Mouse (Mus musculus) gastrocnemius, postnatal 14 days (tissue): Measurements from ENCODE around the gene Kcnn1. TPM values are rescaled to one million over a fixed set of nuclear protein-coding genes. Genes with fewer than 3 reads are reported as not detected.
"Not testable (repeated sequence)": the region's sequence is repeated elsewhere in the genome, so short reads cannot be mapped to it uniquely, and the experiment has no call there.

Source experiments
- DNase-seq: peaks from one replicate; pipeline ENCODE4 v3.0.0; 2021; ENCODE audit warnings: mixed read lengths
- intact Hi-C: fragments of 180-260 bp; cut with DNase I; formaldehyde crosslinking; loops from one replicate; pipeline ENCODE4 v1.15.1; 2025; ENCODE audit warnings: low total_unique reads
- long read RNA-seq, 2 experiments: library from polyadenylated mRNA; stranded (forward); transcript quantifications; one replicate each; pipeline ENCODE4 v2.0.0; 2021
- total RNA-seq, 2 experiments: library from RNA; stranded (reverse); gene quantifications; 2 replicates each; pipeline ENCODE4 v1.2.3; 2021

Kcnn1 gene
- total RNA-seq, result 1 to 10 TPM; 5.4 to 6.6 TPM
- long read RNA-seq, experiment 1, partial matches to known transcripts, result 4 of 14 reads
- long read RNA-seq, experiment 1, other reads (novel, unspliced or antisense), result 10 of 14 reads
- long read RNA-seq, experiment 2, partial matches to known transcripts, result 8 of 20 reads
- long read RNA-seq, experiment 2, other reads (novel, unspliced or antisense), result 12 of 20 reads

DNA sequence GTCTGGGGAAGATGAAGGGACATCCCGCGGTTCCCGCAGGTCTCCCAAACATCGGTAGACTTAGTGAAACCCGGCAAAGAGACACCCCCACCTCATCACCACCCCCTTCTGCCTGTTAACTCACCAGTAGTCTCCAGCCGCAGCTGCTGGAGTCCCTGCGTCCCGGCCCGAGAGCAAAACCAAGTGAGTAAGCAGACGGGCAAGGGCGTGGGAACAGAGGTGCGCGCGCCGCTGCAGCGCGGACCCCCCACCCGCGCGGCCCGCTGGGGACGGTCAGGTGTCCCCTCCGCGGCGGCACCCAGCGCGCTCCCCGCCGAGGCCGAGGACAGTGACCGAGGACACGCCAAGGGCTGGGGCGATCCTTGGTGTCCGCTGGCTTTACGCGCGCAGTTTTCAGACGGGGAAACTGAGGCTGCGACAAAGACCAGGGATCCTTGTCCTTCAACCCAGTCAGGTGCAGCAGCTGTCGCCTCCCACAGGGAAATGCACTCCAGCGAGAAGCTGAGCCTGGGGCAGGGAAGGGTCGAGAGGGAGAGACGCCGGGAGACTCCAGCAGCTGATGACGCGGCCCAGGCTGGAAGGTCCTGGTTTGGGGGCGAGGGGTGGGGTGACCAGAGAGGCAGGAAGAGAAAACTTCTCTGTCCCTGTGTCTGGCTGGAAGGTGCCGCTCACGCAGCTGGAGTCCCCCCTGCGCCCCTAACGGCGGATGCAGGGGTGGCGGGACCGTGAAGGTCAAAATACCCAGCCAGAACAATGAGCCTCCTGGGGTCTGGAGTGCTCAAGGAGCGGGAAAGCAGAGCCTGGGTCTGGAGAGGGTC lies at the start of gene Kcnn1:
Gene Kcnn1 (minus strand): TSS at position 435 of the 818 bp plus-strand sequence.
- DNase-seq, result no peak
- intact Hi-C loops, result loop anchor here (2.0 kb wide), 1 partner anchor 14 kb away; no protein-coding TSS in a partner anchor

DNA sequence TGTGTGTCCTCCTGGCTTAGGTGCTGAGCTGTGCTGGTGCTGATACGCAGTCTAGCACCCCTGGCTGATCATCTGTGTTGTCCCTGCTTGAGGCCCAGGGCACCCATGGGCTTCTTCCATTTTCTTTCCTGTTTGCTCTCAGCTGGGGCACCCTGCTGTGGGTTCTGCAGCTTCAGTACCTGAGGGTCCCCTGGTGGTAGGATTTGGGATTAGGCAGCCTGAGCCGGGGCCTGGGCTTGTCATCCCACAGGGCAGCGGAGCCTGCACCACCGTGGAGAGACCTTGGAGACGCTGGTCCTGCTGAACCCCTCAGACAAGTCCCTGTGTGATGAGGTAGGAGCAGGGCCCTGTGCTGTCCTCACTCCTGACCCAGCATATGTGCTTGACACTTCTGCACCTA lies 48.5 kb upstream of the Kcnn1 start:
- DNase-seq, result no peak
- intact Hi-C loops, result no loop called here

GRCm38 (mm10) chr8:70907518-70907917 lies 44.5 kb upstream of the Kcnn1 start:
- intact Hi-C loops, result no loop called here
- DNase-seq, result no peak

GRCm38 (mm10) chr8:70905831-70906736 lies 43.0 kb upstream of the Kcnn1 start, which contains the start of gene Map1s:
Gene Map1s (plus strand): TSS chr8:70905932.
- peak; percentile 74 for DNase-seq
- intact Hi-C loops, result no loop called here

DNA sequence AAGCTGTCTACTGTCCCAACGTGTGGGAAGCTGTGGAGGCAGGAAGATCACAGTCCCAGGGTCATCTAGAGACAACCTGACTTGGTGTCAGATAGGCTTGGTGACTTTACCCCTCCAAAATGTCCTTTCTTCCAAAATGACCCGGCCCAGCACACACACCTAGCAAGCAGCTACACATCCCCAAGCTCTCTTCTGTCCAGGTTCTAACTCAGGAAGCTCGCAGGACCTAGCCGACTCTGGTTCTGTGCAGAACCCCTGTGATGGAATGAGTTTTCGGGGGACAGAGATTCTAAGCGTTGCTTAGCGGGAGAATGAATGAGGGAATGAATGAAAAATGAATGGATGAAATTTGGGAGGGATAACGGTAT lies 42.4 kb upstream of the Kcnn1 start:
- DNase-seq, result no peak
- intact Hi-C loops, result no loop called here

- no peak for DNase-seq
- intact Hi-C loops, result loop anchor here (5.0 kb wide), 1 partner anchor 58 kb away; no protein-coding TSS in a partner anchor
These were observed 41.5 kb upstream of the Kcnn1 start for GRCm38 (mm10) chr8:70904532-70904931.

DNA sequence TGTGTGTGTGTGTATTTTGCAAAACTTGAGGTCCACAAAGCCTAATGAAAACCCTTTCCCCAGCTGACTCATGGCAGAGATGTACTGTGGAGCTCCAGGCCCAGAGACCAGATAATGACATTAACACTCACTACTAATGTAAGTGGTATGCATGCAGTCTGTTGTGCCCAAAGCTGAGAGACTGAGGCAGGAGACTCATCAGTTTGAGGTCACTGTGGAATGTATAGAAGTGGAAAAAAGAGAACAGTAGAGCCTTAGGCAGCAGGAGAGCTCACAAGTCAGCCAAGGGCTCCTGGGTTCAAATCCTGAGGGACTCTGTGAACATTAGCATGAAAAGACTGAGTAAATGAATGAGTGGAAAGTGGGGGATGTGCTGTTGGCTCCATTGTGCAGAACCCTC lies 40.5 kb upstream of the Kcnn1 start:
- DNase-seq, result no peak
- intact Hi-C loops, result loop anchor here (5.0 kb wide), 1 partner anchor 59 kb away; no protein-coding TSS in a partner anchor

DNA sequence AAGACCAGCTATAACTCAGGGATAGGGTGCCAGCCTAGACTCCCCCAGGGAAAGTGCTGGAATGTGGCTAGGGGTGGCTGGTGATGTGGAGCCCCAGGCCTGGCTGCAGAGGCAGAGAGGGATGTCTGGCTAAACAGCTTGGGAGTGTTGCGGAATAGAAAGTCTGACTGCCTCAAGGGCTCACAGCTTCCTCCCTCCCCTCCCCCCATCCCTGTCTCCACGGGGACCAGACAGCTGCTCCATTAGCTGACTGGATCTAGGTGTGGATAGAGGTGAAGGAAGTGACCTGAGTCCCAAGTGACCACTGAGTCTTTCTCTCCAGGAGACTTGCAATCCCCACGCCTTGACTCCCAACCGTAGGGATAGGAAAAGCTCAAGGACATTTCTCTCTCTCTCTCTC lies 40.1 kb upstream of the Kcnn1 start:
- DNase-seq, result no peak
- intact Hi-C loops, result loop anchor here (5.0 kb wide), 1 partner anchor 59 kb away; no protein-coding TSS in a partner anchor

- intact Hi-C loops, result loop anchor here (5.0 kb wide), 1 partner anchor 60 kb away; no protein-coding TSS in a partner anchor
- DNase-seq, result no peak
These were observed 39.2 kb upstream of the Kcnn1 start for GRCm38 (mm10) chr8:70902211-70902610.

DNA sequence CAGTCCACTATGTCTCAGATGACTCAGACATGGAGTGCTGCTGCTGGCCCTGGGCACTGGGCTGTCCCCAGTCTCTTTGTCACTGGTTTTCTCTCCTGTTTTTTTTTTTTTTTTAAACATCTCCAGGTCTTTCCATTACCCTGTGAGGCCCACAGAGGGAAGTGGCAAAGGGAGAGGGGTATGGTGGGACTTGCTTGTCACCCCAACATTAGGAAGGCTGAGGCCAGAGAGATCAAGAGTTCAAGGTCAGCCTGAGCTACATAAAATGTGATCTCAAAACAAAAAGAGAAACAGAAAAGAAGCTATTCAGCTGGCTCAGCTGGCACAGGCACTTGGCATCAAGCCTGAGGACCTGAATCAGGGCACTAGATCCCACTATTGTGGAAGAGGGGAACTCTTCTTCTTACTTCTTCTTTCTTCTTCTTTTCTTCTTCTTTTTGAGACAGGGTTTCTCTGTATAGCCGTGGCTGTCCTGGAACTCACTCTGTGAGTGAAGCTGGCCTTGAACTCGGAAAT lies 37.9 kb upstream of the Kcnn1 start:
- intact Hi-C loops, result loop anchor here (5.0 kb wide), 1 partner anchor 61 kb away; no protein-coding TSS in a partner anchor
- DNase-seq, result no peak

GRCm38 (mm10) chr8:70899226-70899625 lies 36.2 kb upstream of the Kcnn1 start:
- no peak for DNase-seq
- intact Hi-C loops, result no loop called here

GRCm38 (mm10) chr8:70898661-70899198 lies 35.7 kb upstream of the Kcnn1 start:
- no peak for DNase-seq
- intact Hi-C loops, result no loop called here

DNA sequence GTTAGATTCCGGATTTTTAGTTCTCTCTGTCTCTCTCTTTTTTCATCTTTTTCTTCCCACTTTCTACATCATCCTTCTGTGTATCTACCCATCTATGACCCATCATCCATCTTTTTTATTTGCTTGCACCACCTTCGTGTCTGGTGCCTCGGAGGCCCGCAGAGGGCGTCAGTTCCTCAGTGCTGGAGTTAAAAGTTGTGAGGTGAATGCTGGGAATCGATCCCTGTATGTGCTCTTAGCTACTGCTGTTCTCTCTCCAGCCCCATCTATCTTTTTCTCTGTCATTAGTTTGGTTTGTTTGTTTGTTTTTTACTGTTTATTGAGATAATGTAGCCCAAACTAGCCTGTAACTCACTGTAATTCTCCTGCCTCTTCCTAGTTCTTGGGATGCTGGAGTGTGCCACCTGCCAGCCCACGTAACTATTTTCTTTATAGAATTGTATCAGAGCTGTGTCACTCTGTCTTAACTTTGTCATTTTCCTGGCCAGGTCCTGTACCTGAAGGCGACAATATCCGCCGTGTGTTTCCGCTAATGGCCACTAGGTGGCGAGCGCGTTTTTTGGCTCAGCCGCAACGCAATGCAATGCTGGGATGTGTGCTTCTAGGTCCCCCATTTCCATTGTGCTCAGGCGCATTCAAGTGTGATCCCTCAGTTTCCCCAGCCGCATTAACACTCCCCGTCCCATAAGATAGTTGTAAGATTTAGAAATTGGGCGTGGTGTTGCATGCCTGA lies 34.8 kb upstream of the Kcnn1 start:
- peak; percentile 76 for DNase-seq
- intact Hi-C loops, result no loop called here

DNA sequence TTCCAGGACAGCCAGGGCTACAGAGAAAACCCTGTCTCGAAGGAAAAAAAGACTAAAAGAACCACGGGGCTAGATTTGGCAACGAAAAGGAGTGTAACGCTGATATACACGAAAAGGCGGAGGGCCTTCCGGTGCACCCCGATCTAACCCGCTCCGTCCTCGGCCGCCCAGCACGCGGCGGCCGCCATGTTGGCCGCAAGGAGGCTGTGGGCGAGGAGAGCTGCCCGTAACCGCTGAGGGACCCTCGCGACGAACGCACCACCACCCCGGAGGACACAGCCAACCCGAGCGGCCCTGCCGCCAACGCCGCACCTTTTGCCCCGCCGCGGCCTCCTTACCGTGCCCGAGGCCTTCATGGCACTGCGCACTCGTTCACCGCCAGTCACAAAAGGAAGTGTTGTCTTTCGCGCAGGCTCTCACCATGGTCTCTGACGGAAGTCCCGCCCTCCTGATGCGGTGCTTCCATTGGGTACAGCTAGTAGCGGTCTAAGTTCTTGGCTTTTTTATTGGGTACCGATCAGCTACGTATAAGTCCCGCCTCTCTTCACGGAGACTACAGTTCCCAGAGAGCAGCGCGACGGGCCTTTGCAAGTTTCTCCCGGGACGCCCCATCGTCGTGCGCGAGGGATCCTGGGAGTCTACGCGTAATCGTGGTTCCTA lies 34.1 kb upstream of the Kcnn1 start, which contains the start of gene Rpl18a:
Gene Rpl18a (minus strand): TSS at position 392 of the 660 bp plus-strand sequence.
- intact Hi-C loops, result no loop called here

DNA sequence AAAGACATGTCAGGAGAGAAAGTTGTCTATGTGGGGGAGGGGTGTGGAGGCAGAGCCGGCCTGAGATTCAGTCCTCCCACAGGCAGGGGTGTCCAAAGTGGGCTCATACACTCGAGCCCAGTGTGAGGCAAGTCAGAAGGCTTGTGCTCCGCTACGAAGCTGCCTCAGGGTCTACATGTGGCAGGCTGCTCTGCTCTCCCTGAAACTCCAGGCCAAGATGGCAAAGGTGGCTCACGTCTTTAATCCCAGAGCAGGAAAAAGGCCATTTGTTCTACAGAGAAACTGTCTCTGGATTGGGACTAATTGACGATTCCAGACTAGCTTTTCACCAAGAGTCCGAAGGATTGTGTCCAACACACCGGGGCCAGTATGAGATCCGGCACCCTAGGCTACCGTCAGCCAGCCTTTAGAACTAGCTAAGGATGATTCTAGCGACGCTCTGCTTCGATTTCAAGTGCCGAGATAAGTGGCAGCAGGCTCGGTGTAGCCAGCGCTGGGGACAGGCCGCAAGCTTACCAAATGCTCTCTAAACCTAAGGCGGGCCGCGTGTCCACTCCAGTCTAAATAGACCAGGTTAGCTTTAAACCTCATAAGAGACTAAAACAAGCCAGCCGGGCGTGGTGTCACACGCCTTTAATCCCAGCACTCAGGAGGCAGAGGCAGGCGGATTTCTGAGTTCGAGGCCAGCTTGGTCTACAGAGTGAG lies 33.4 kb upstream of the Kcnn1 start:
- intact Hi-C loops, result no loop called here
- no peak for DNase-seq

More for the DNA sequence above, 34.1 kb upstream of the Kcnn1 start, which contains the start of gene Rpl18a:
- DNase-seq, result peak; percentile 93

DNA sequence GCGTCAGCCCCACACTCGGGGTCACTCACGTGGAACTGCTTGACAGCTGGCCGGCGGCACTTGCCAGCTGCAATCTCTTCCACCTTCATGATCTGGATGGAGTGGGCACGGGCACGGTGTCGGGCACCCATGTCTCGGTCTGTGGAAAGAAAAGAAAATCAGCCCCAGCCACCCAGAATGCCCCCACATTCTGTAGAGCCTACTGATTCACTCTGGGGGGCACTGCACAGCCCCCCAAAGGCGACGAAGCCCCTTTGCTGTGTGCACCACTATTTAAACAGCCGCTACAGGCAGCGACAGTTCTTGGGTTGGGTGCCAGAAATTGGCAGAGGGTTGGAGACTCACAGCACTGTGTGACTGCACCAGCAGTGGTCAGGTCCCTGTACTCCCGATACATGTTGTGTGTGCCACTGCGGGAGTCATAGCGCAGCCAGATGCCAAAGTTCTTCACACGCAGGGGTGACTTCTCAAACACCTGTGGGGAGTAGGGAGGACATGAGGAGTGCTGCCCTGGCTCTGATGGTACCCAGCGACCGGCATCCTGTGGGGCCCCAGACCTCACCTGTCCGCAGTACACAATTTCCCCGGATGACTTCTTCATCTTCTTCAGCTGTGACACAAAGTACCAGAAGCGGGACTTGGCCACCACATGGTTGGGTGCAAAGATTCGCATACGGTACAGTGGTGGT lies 32.7 kb upstream of the Kcnn1 start:
- DNase-seq, result not testable (repeated sequence)
- intact Hi-C loops, result loop anchor here (2.0 kb wide), 1 partner anchor 21 kb away; no protein-coding TSS in a partner anchor
